Mouse (Mus musculus) forebrain, embryonic 13.5 days (tissue): ENCODE data around the gene Nucb1. TPM values are rescaled to one million over a fixed set of nuclear protein-coding genes. Genes with fewer than 3 reads are reported as not detected.
"Not testable (repeated sequence)": the region's sequence is repeated elsewhere in the genome, so short reads cannot be mapped to it uniquely, and the experiment has no call there.

Experiments
- ATAC-seq: fragments of 200-750 bp; cut with Nextera tagmentation; 2 replicates; pipeline ENCODE4 v1.8.0; 2017
- H3K27ac ChIP-seq: fragments of 300-500 bp; sonication (generic); 2 replicates; pipeline ENCODE4 v1.5.1; 2015; ENCODE audit warnings: inconsistent platforms, mild to moderate bottlenecking, moderate library complexity
- H3K27me3 ChIP-seq: fragments of 300-500 bp; sonication (generic); 2 replicates; pipeline ENCODE4 v1.6.1; 2015; ENCODE audit warnings: mild to moderate bottlenecking, inconsistent platforms
- H3K36me3 ChIP-seq: fragments of 300-500 bp; sonication (generic); 2 replicates; pipeline ENCODE4 v1.6.1; 2015; ENCODE audit warnings: mild to moderate bottlenecking, inconsistent platforms; ENCODE audit not compliant: poor library complexity, severe bottlenecking
- H3K4me1 ChIP-seq: fragments of 300-500 bp; sonication (generic); 2 replicates; pipeline ENCODE4 v1.6.1; 2015; ENCODE audit warnings: inconsistent platforms
- H3K4me2 ChIP-seq: fragments of 300-500 bp; sonication (generic); 2 replicates; pipeline ENCODE4 v1.6.1; 2015; ENCODE audit warnings: inconsistent platforms, mild to moderate bottlenecking, moderate library complexity
- H3K4me3 ChIP-seq: fragments of 300-500 bp; sonication (generic); 2 replicates; pipeline ENCODE4 v1.5.1; 2015; ENCODE audit warnings: mild to moderate bottlenecking, inconsistent platforms
- H3K9ac ChIP-seq: fragments of 300-500 bp; sonication (generic); 2 replicates; pipeline ENCODE4 v1.6.1; 2015; ENCODE audit warnings: mild to moderate bottlenecking, inconsistent platforms
- H3K9me3 ChIP-seq: fragments of 300-500 bp; sonication (generic); replicated peaks from 2 replicates; pipeline ENCODE4 v1.6.1; 2016; ENCODE audit warnings: inconsistent platforms
- WGBS: fragments of 180-500 bp; shearing (Covaris S2); methylation state at CpG from one replicate; pipeline ENCODE4 v1.1.7; 2015; 5-methylcytosine and 5-hydroxymethylcytosine counted together
- polyA plus RNA-seq: library from polyadenylated mRNA; unstranded; fragments of >200 nt; fragmentation: Nextera tagmentation; extraction: Ambion mirVana; gene quantifications from 2 replicates; pipeline ENCODE4 v1.2.1, GENCODE M21; 2015

Nucb1 gene
- polyA plus RNA-seq, 1 experiment from 2014 or later = 73.2 TPM

DNA sequence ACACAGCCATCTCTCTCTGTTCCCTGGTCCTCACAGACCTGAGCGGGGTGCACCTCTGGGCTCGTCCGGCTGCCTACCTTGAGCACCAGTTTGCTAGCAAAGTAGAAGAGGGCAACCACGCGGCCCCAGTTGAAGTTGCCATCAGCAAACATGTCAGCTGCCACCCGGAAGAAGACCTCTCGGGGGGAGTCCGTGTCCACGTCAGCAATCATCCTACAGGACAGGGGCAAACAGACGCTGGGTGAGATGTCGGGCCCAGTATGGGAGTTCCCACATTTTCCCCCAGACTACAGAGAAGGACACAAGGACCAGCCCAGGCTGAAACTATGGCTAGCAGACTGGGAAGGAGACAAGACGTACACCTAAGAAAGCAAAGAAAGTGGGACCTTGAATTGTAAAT lies 45.1 kb downstream of the Nucb1 start:
- H3K9ac ChIP-seq = 0 out of 2 replicates have a peak overlapping the region, but pooled peaks have one; percentile 95
- H3K9me3 ChIP-seq = no peaks in the 10 kb centered on the region
- peaks cover 44% of the 10 kb centered on the region for H3K36me3 ChIP-seq
- peaks cover 31% of the 10 kb centered on the region for H3K4me1 ChIP-seq
- peak overlapping the region; percentile 92 for H3K4me3 ChIP-seq
- H3K27ac ChIP-seq = no peak overlapping the region
- no peaks in the 10 kb centered on the region for H3K27me3 ChIP-seq
- WGBS = 94% methylated on average over 12 of the region's 12 CpGs
- no peak for ATAC-seq
- H3K4me2 ChIP-seq = peak overlapping the region; percentile 95

- no peaks in the 10 kb centered on the region for H3K27me3 ChIP-seq
- no peak overlapping the region for H3K9ac ChIP-seq
- H3K27ac ChIP-seq = no peak overlapping the region
- no peak for ATAC-seq
- 98% methylated on average over 7 of the region's 7 CpGs for WGBS
- H3K9me3 ChIP-seq = no peaks in the 10 kb centered on the region
- no peak overlapping the region for H3K4me2 ChIP-seq
- peaks cover 33% of the 10 kb centered on the region for H3K4me1 ChIP-seq
- peaks cover 44% of the 10 kb centered on the region for H3K36me3 ChIP-seq
- no peak overlapping the region for H3K4me3 ChIP-seq
These were observed 46.0 kb downstream of the Nucb1 start for GRCm38 (mm10) chr7:45463987-45464778.

DNA sequence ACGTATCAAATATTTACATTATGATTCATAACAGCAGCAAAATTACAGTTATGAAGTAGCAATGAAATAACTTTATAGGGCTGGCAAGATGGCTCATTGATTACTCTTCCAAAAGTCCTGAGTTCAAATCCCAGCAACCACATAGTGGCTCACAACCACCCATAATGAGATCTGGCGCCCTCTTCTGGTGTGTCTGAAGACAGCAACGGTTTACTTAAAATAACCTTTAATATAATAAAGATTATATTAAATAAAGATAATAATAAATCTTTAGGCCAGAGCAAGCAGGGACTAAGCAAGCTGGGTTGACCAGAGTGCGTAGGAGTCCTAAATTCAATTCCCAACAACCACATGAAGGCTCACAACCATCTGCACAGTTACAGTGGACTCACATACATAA lies 47.3 kb downstream of the Nucb1 start:
- H3K4me3 ChIP-seq, H3K9me3 ChIP-seq, ATAC-seq: not testable (repeated sequence)

DNA sequence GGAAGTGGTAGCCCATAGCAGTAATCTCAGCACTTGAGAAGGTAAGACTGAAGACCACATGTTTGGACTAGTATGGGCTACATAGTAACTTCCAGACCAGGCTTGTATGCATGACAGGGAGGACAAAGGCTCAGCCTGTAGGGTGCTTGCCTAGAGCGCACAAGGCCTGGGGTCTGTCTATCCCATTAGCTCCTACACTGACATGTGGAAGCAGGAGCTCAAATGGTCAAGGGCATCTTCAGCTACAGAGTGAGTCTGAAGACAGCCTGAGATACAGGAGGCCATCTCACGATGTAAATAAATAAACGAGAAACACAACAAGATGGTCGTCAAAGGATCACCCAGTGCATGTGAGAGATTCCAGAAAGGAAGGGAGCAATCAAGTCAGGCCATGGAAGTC lies 47.9 kb downstream of the Nucb1 start:
- no peak overlapping the region for H3K9ac ChIP-seq
- H3K27ac ChIP-seq = no peak overlapping the region
- H3K36me3 ChIP-seq = peaks cover 58% of the 10 kb centered on the region
- no peak overlapping the region for H3K4me3 ChIP-seq
- 89% methylated on average over 4 of the region's 4 CpGs for WGBS
- no peak overlapping the region for H3K4me2 ChIP-seq
- no peaks in the 10 kb centered on the region for H3K9me3 ChIP-seq
- no peaks in the 10 kb centered on the region for H3K27me3 ChIP-seq
- ATAC-seq = no peak
- H3K4me1 ChIP-seq = peaks cover 44% of the 10 kb centered on the region

More for the DNA sequence above, 47.3 kb downstream of the Nucb1 start:
- not testable (repeated sequence) for H3K9ac ChIP-seq, H3K27me3 ChIP-seq, H3K4me2 ChIP-seq, H3K27ac ChIP-seq
- Histone ChIP-seq H3K4me1 (peaks cover 40% of the 10 kb centered on the region), H3K36me3 (peaks cover 53% of the 10 kb centered on the region)
- WGBS = 76% methylated on average over 4 of the region's 4 CpGs

DNA sequence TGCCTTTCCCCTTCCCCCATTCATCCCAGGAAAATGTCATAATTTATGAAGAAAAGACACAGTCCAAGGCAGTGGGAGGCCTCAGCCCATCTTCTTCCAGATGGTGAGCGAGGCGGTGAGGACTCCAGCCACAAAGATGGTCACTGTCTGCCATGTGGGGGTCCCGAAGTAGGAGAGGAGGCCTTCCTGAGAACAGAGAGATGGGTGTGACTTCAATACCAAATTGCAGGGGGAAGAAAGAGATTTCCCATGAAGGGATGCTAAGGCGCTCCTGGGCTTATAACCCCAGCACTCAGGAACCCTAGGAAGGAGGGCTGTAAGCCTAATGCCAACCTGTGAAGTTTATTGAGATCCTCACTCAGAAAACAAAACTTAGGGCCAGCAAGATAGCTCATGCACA lies 48.4 kb downstream of the Nucb1 start:
- Histone ChIP-seq H3K9me3 (no peaks in the 10 kb centered on the region), H3K4me1 (peaks cover 47% of the 10 kb centered on the region), H3K4me3 (no peak overlapping the region), H3K9ac (no peak overlapping the region), H3K36me3 (peaks cover 63% of the 10 kb centered on the region), H3K27ac (peak overlapping the region; percentile 51), H3K27me3 (no peaks in the 10 kb centered on the region), H3K4me2 (no peak overlapping the region)
- 93% methylated on average over 4 of the region's 4 CpGs for WGBS
- ATAC-seq = no peak

- H3K4me1 ChIP-seq = peaks cover 50% of the 10 kb centered on the region
- H3K36me3 ChIP-seq = peaks cover 67% of the 10 kb centered on the region
- 71% methylated on average over 5 of the region's 5 CpGs for WGBS
- H3K9ac ChIP-seq = no peak overlapping the region
- H3K9me3 ChIP-seq = no peaks in the 10 kb centered on the region
- no peak overlapping the region for H3K4me3 ChIP-seq
- H3K4me2 ChIP-seq = no peak overlapping the region
- no peak for ATAC-seq
- peak overlapping the region; percentile 79 for H3K27ac ChIP-seq
- no peaks in the 10 kb centered on the region for H3K27me3 ChIP-seq
These were observed 48.9 kb downstream of the Nucb1 start for GRCm38 (mm10) chr7:45461326-45461725.

GRCm38 (mm10) chr7:45460860-45461314 lies 49.3 kb downstream of the Nucb1 start:
- Histone ChIP-seq H3K27ac (peak overlapping the region; percentile 79), H3K27me3 (no peaks in the 10 kb centered on the region), H3K4me2 (0 out of 2 replicates have a peak overlapping the region, but pooled peaks have one; percentile 10), H3K4me1 (peaks cover 49% of the 10 kb centered on the region), H3K4me3 (no peak overlapping the region), H3K9ac (no peak overlapping the region), H3K9me3 (no peaks in the 10 kb centered on the region), H3K36me3 (peaks cover 72% of the 10 kb centered on the region)
- ATAC-seq = no peak
- WGBS = 51% methylated on average over 13 of the region's 13 CpGs

- peak overlapping the region; percentile 79 for H3K27ac ChIP-seq
- peaks cover 70% of the 10 kb centered on the region for H3K36me3 ChIP-seq
- no peaks in the 10 kb centered on the region for H3K9me3 ChIP-seq
- 80% methylated on average over 7 of the region's 7 CpGs for whole genome bisulfite sequencing
- H3K4me2 ChIP-seq = peak overlapping the region; percentile 59
- no peaks in the 10 kb centered on the region for H3K27me3 ChIP-seq
- peak overlapping the region; percentile 92 for H3K4me3 ChIP-seq
- H3K4me1 ChIP-seq = peaks cover 44% of the 10 kb centered on the region
- ATAC-seq = no peak
- H3K9ac ChIP-seq = peak overlapping the region; percentile 51; the same call in 1 of the 2 replicates
These were observed 49.8 kb downstream of the Nucb1 start for GRCm38 (mm10) chr7:45460377-45460776.

DNA sequence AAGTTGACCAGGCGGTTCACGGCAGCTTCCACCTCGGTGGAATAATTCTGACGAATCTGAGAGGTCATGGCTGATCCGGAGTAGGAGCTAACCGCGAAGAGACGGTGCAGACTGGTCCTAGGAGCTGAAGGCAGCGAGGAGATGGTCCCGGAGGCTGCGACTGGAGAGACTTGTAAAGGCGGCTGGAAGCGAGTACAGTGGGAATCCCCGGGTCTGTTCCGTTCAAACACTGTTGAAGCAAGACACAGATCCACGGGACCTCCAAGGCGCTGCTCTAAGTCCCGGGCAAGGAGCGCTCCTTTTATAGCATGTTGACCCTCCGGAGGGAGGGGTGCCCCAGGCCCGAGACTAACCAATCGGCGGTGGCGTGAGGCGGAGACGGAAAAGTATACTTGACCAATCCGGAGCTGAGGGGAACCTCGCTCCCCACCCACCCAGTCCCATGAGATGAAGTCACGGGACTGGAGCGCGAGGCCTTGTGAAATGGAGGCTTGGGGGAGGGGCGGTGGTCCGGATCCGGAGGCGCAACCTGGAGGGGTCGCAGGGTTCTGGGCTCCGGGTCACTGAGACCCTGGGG lies 50.6 kb downstream of the Nucb1 start, which contains the start of gene Ftl1:
Gene Ftl1, minus strand, starts transcription at position 321 of the 577 bp plus-strand sequence.
- peaks cover 37% of the 10 kb centered on the region for H3K4me1 ChIP-seq
- peak within 1 kb of the TSS; percentile 96 for H3K27ac ChIP-seq
- H3K4me2 ChIP-seq = peak within 1 kb of the TSS; percentile 67
- not testable (repeated sequence) for H3K9me3 ChIP-seq, H3K27me3 ChIP-seq
- H3K36me3 ChIP-seq = peaks cover 70% of the 10 kb centered on the region
- under 1% methylated on average over 30 of the region's 37 CpGs for WGBS
- H3K4me3 ChIP-seq = peak within 1 kb of the TSS; percentile 92
- peak within 1 kb of the TSS; percentile 96 for H3K9ac ChIP-seq
- ATAC-seq = peak; percentile 97

- peak overlapping the region; percentile 67 for H3K4me2 ChIP-seq
- H3K27ac ChIP-seq = peak overlapping the region; percentile 96
- peak overlapping the region; percentile 92 for H3K4me3 ChIP-seq
- no peaks in the 10 kb centered on the region for H3K27me3 ChIP-seq
- no peaks in the 10 kb centered on the region for H3K9me3 ChIP-seq
- WGBS = under 1% methylated on average over 42 of the region's 43 CpGs
- peak overlapping the region; percentile 96 for H3K9ac ChIP-seq
- peaks cover 37% of the 10 kb centered on the region for H3K4me1 ChIP-seq
- ATAC-seq = peak; percentile 78
- peaks cover 70% of the 10 kb centered on the region for H3K36me3 ChIP-seq
These were observed 51.2 kb downstream of the Nucb1 start for GRCm38 (mm10) chr7:45458748-45459563.

- Histone ChIP-seq H3K27me3 (no peaks in the 10 kb centered on the region), H3K4me2 (peak overlapping the region; percentile 67), H3K4me1 (peaks cover 37% of the 10 kb centered on the region), H3K9me3 (no peaks in the 10 kb centered on the region), H3K36me3 (peaks cover 63% of the 10 kb centered on the region), H3K9ac (peak overlapping the region; percentile 96), H3K27ac (peak overlapping the region; percentile 31), H3K4me3 (peak overlapping the region; percentile 92)
- 76% methylated on average over 9 of the region's 10 CpGs for WGBS
- no peak for ATAC-seq
These were observed 52.8 kb downstream of the Nucb1 start for GRCm38 (mm10) chr7:45457204-45458060.
